Comparison of ENCODE assay signal across 8 mouse cellular contexts in the genomic region with DNA sequence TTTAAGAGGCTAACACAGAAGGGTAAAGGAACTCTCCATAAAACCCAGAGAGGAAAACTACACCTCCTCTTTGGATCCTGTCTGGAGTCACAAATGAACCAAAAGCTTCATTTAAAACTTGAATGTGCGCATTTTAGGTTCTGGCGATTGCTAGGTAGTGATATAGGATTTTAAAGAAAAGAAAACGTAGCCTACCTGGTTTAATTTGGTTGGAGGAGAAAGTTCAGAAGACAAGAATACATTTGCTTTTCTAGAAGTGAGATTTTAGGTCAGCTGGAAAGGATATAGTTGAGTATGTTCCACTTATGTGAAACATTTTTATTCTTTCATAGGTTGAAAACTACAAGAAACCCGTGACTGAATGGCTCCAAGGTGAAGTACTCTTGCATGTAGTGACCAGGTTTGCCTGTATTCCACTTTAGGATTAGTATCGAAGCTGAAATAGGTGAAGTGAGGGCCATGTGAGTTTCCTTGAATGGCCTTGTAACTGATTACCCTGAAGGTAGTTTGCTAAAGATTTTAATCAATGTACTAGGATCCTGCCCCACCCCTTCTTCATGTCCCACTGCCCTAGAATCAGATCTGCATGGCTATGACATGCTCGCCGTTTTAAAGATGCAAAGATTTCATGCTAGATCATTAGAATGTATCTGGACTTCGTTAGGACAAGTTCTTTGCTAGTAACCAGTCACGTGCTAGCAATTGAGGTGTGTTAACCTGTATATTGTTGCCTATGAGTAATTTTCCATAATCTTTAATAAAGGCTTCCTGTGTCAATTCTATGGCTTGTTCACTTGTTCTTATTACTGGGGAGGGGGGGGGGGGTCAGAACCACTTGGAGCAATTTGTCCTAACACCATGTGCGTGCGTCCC. TPM values are rescaled to one million over a fixed set of nuclear protein-coding genes. Genes with fewer than 3 reads are reported as not detected.
DNase-seq lines count a peak whose midpoint lies in the region; ATAC-seq and TF ChIP-seq lines count a peak whose summit lies in the region.

No protein-coding gene starts in this region.

- ATAC-seq in lung, embryonic 15.5 days (ENCODE audit: borderline replicate concordance, extremely low read depth, low FRiP score, low TSS enrichment), result no peak
- ATAC-seq in embryonic facial prominence, embryonic 13.5 days (ENCODE audit: insufficient number of reproducible peaks, insufficient read depth, low FRiP score, low TSS enrichment, low read depth), result no peak

- WGBS in lung, embryonic 15.5 days, result 17% methylated on average over 11 of the region's 11 CpGs
- 14% methylated on average over 11 of the region's 11 CpGs for WGBS in embryonic facial prominence, embryonic 13.5 days
- WGBS in limb, embryonic 10.5 days, result 25% methylated on average over 11 of the region's 11 CpGs
- 19% methylated on average over 11 of the region's 11 CpGs for WGBS in small intestine, adult 2 months

- H3K36me3 ChIP-seq in lung, embryonic 15.5 days, result peaks cover 17% of the 10 kb centered on the region; the same call in 1 of the 2 replicates
- peaks cover 32% of the 10 kb centered on the region for H3K36me3 ChIP-seq in embryonic facial prominence, embryonic 13.5 days
- H3K36me3 ChIP-seq in limb, embryonic 10.5 days, result peaks cover 51% of the 10 kb centered on the region
- H3K36me3 ChIP-seq in small intestine, adult 2 months (ENCODE audit: control insufficient read depth, insufficient read depth, low read length), result peaks cover 13% of the 10 kb centered on the region

- peak overlapping the region; percentile 97 for H3K9ac ChIP-seq in lung, embryonic 15.5 days
- peak overlapping the region; percentile 99 for H3K9ac ChIP-seq in embryonic facial prominence, embryonic 13.5 days

- DNase-seq in lung, adult 18-20 months, result no peak
- no peak for DNase-seq in limb, embryonic 10.5 days (ENCODE audit: low spot score)
- DNase-seq in ovary, adult 18-20 months (ENCODE audit: low spot score), result no peak
- DNase-seq in gastrocnemius, adult 18-20 months (ENCODE audit: low spot score), result no peak
- DNase-seq in adrenal gland, postnatal 4 days (ENCODE audit: low spot score in 2 of 2), result no peak

- H3K4me1 ChIP-seq in lung, embryonic 15.5 days, result peaks cover 39% of the 10 kb centered on the region
- peaks cover 18% of the 10 kb centered on the region for H3K4me1 ChIP-seq in embryonic facial prominence, embryonic 13.5 days
- H3K4me1 ChIP-seq in limb, embryonic 10.5 days, result peaks cover 18% of the 10 kb centered on the region
- no peaks in the 10 kb centered on the region for H3K4me1 ChIP-seq in small intestine, adult 2 months (ENCODE audit: control insufficient read depth, insufficient read depth, insufficient read length, low read length)

- no peaks in the 10 kb centered on the region for H3K27me3 ChIP-seq in lung, embryonic 15.5 days
- no peaks in the 10 kb centered on the region for H3K27me3 ChIP-seq in embryonic facial prominence, embryonic 13.5 days
- H3K27me3 ChIP-seq in limb, embryonic 10.5 days (ENCODE audit: low read depth, poor library complexity, severe bottlenecking), result no peaks in the 10 kb centered on the region
- no peaks in the 10 kb centered on the region for H3K27me3 ChIP-seq in small intestine, adult 2 months (ENCODE audit: control insufficient read depth, insufficient read depth, low read length)

- H3K4me2 ChIP-seq in lung, embryonic 15.5 days, result peak overlapping the region; percentile 74
- H3K4me2 ChIP-seq in embryonic facial prominence, embryonic 13.5 days, result peak overlapping the region; percentile 85

- TF ChIP-seq POLR2A in small intestine, adult 2 months (IDR thresholded peaks at IDR 0.05; ENCODE audit: low read depth, low read length), result no peak

- peak overlapping the region; percentile 95 for H3K4me3 ChIP-seq in lung, embryonic 15.5 days
- H3K4me3 ChIP-seq in embryonic facial prominence, embryonic 13.5 days, result peak overlapping the region; percentile 85
- peak overlapping the region; percentile 99 for H3K4me3 ChIP-seq in limb, embryonic 10.5 days
- H3K4me3 ChIP-seq in small intestine, adult 2 months (ENCODE audit: low read depth, low read length), result peak overlapping the region; percentile 76

- H3K9me3 ChIP-seq in lung, embryonic 15.5 days, result no peaks in the 10 kb centered on the region
- H3K9me3 ChIP-seq in embryonic facial prominence, embryonic 13.5 days, result no peaks in the 10 kb centered on the region
- no peaks in the 10 kb centered on the region for H3K9me3 ChIP-seq in limb, embryonic 10.5 days (replicated peaks)

- TF ChIP-seq CTCF in small intestine, adult 2 months (IDR thresholded peaks at IDR 0.05; ENCODE audit: extremely low read depth, insufficient read length, insufficient replicate concordance, low read depth, low read length), result no peak

- H3K27ac ChIP-seq in lung, embryonic 15.5 days, result peak overlapping the region; percentile 89
- peak overlapping the region; percentile 89 for H3K27ac ChIP-seq in embryonic facial prominence, embryonic 13.5 days
- peak overlapping the region; percentile 99 for H3K27ac ChIP-seq in limb, embryonic 10.5 days
- peak overlapping the region; percentile 85 for H3K27ac ChIP-seq in small intestine, adult 2 months (ENCODE audit: insufficient read depth, low read depth, low read length)

RNA-seq across cellular contexts. Expression of a gene that starts 25.6 kb away (rescaled TPM):
- polyA plus RNA-seq in lung, embryonic 15.5 days (2015; fragmentation: Nextera tagmentation; extraction: Ambion mirVana), result 44.5 and 46.4 TPM in 2 replicates
- 36.5 and 38.6 TPM in 2 replicates for polyA plus RNA-seq in embryonic facial prominence, embryonic 13.5 days (2015; fragmentation: Nextera tagmentation; extraction: Ambion mirVana)
- polyA plus RNA-seq in limb, embryonic 10.5 days (2016; fragmentation: Nextera tagmentation; extraction: Ambion mirVana), result 30.8 and 37.9 TPM in 2 replicates
- polyA plus RNA-seq in small intestine, adult 2 months (2012; rRNA removed), result 0.63 and 0.96 TPM in 2 replicates
- total RNA-seq in gastrocnemius, adult 18-20 months (2021), result 10 to 100 TPM; 10.4 to 16.0 TPM
- total RNA-seq in adrenal gland, postnatal 4 days (2021), result 10 to 100 TPM; 42.6 to 45.0 TPM

Comparison
In these comparisons a context has a peak if more than half of its experiments do, and no peak if none do; other contexts are left out.
1. RNA of a gene that starts 25.6 kb away (polyA plus RNA-seq): 44.5 to 46.4 TPM in lung, embryonic 15.5 days, 30.8 to 37.9 TPM in limb, embryonic 10.5 days and 36.5 to 38.6 TPM in embryonic facial prominence, embryonic 13.5 days; 0.63 to 0.96 TPM in small intestine, adult 2 months; every median in the first group is over 10 times any median in the second.
2. Peak in every context shown above with its lines, with median percentiles within 50 percentile points of each other: H3K27ac ChIP-seq and H3K4me3 ChIP-seq.